Mouse (Mus musculus): ENCODE measurements around the gene Rpl7a. TPM values are rescaled to one million over a fixed set of nuclear protein-coding genes. Genes with fewer than 3 reads are reported as not detected.

Rpl7a gene
- polyA plus RNA-seq, 1 experiment from 2014 or later, result 410 TPM

DNA sequence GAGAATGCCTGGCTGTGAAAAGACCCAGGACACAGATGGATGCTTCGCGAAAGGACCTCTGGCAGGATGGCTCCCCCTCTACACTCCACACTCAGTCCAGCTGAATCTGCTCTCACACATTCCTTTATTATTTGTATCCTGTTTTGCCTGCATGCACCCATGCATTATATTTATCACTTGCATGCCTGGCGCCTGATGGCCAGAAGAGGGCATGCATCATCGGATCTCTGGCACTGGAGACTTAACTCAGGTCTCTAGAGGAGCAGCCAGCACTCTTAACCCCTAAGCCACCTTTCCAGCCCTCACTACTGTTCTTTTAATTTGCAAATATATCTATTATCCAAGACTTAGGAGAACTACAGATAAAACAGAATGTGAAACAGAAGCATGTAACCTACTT, 50.2 kb downstream of the Rpl7a start:
- WGBS, result 72% methylated on average over 4 of the region's 4 CpGs
- H3K4me1 ChIP-seq (replicated peaks; ENCODE audit: control insufficient read depth, insufficient read depth, low read length), result 0 out of 2 replicates have a peak, but pooled peaks cover 3% of the 10 kb centered on the region
- no peak overlapping the region for H3K27ac ChIP-seq (ENCODE audit: low read depth, low read length)
- H3K9ac ChIP-seq (ENCODE audit: low read depth, low read length), result no peak overlapping the region
- no peak overlapping the region for H3K4me3 ChIP-seq (ENCODE audit: low read depth, low read length)
- peak; percentile 66 for TF ChIP-seq CTCF (IDR thresholded peaks at IDR 0.05; ENCODE audit: low read depth)
- no peaks in the 10 kb centered on the region for H3K27me3 ChIP-seq (replicated peaks; ENCODE audit: control insufficient read depth, insufficient read depth, low read length)
- H3K9me3 ChIP-seq (ENCODE audit: control insufficient read depth), result no peaks in the 10 kb centered on the region
- H3K4me2 ChIP-seq (replicated peaks; ENCODE audit: low read depth), result no peak overlapping the region
- no peak for ATAC-seq
- H3K36me3 ChIP-seq (ENCODE audit: control insufficient read depth, insufficient read depth), result peaks cover 54% of the 10 kb centered on the region

Other genes starting within 250 kb of the Rpl7a start
- not detected in 2 replicates for gene Lcn4, start 239.5 kb upstream of the Rpl7a start, polyA plus RNA-seq (2015; fragmentation: Nextera tagmentation; extraction: Ambion mirVana)
- 0.07 TPM in 1 of 2 replicates, not detected in the other for gene Abo, start 45.8 kb upstream of the Rpl7a start, polyA plus RNA-seq (2015; fragmentation: Nextera tagmentation; extraction: Ambion mirVana)
- gene Surf6, start 7.9 kb upstream of the Rpl7a start, polyA plus RNA-seq (2015; fragmentation: Nextera tagmentation; extraction: Ambion mirVana), result 11.7 and 12.8 TPM in 2 replicates
- 19.8 and 20.2 TPM in 2 replicates for gene Med22, start 87 bp upstream of the Rpl7a start, polyA plus RNA-seq (2015; fragmentation: Nextera tagmentation; extraction: Ambion mirVana)
- 33.2 and 33.5 TPM in 2 replicates for gene Surf2, start 5.6 kb downstream of the Rpl7a start, polyA plus RNA-seq (2015; fragmentation: Nextera tagmentation; extraction: Ambion mirVana)
- 59.8 and 65.3 TPM in 2 replicates for gene Surf1, start 5.8 kb downstream of the Rpl7a start, polyA plus RNA-seq (2015; fragmentation: Nextera tagmentation; extraction: Ambion mirVana)
- 379 TPM in 2 replicates for gene Surf4, start 23.2 kb downstream of the Rpl7a start, polyA plus RNA-seq (2015; fragmentation: Nextera tagmentation; extraction: Ambion mirVana)
- 0.07 and 0.10 TPM in 2 replicates for gene Stkld1, start 23.3 kb downstream of the Rpl7a start, polyA plus RNA-seq (2015; fragmentation: Nextera tagmentation; extraction: Ambion mirVana)
- 29.4 and 30.1 TPM in 2 replicates for gene Rexo4, start 53.6 kb downstream of the Rpl7a start, polyA plus RNA-seq (2015; fragmentation: Nextera tagmentation; extraction: Ambion mirVana)
- gene Adamts13, start 62.7 kb downstream of the Rpl7a start, polyA plus RNA-seq (2015; fragmentation: Nextera tagmentation; extraction: Ambion mirVana), result 0.20 and 0.22 TPM in 2 replicates
- 41.5 and 42.8 TPM in 2 replicates for gene Cacfd1, start 99.2 kb downstream of the Rpl7a start, polyA plus RNA-seq (2015; fragmentation: Nextera tagmentation; extraction: Ambion mirVana)
- gene Slc2a6, start 117.2 kb downstream of the Rpl7a start, polyA plus RNA-seq (2015; fragmentation: Nextera tagmentation; extraction: Ambion mirVana), result 0.59 and 0.93 TPM in 2 replicates
- gene Mymk, start 161.4 kb downstream of the Rpl7a start, polyA plus RNA-seq (2015; fragmentation: Nextera tagmentation; extraction: Ambion mirVana), result not detected in 2 replicates
- gene Adamtsl2, start 168.6 kb downstream of the Rpl7a start, polyA plus RNA-seq (2015; fragmentation: Nextera tagmentation; extraction: Ambion mirVana), result 1.0 and 1.3 TPM in 2 replicates
- gene Fam163b, start 231.7 kb downstream of the Rpl7a start, polyA plus RNA-seq (2015; fragmentation: Nextera tagmentation; extraction: Ambion mirVana), result 0.10 TPM in 2 replicates

All from intestine, postnatal 0 days (tissue).